In genomic region chr19:3912337-3913204, GRCm38 (mm10) we compare ENCODE assay signal across 8 mouse cellular contexts. TPM values are rescaled to one million over a fixed set of nuclear protein-coding genes. Genes with fewer than 3 reads are reported as not detected.
A peak's percentile ranks its signal among the peaks of the same experiment; 100 is the strongest.
DNase-seq lines count a peak whose midpoint lies in the region; ATAC-seq and TF ChIP-seq lines count a peak whose summit lies in the region.

Ndufs8 (minus strand) TSS chr19:3912774.

- peak within 1 kb of the TSS; percentile 83 for H3K4me3 ChIP-seq in G1E (ENCODE audit: low read depth, low read length)
- H3K4me3 ChIP-seq in forebrain, embryonic 16.5 days (replicated peaks; ENCODE audit: low read length) = peak within 1 kb of the TSS; percentile 75
- peak within 1 kb of the TSS; percentile 67 for H3K4me3 ChIP-seq in layer of hippocampus, adult 2 months
- peak within 1 kb of the TSS; percentile 58 for H3K4me3 ChIP-seq in lung, embryonic 14.5 days (ENCODE audit: low read depth, low read length)
- H3K4me3 ChIP-seq in olfactory bulb, adult 2 months (ENCODE audit: insufficient read depth, low read depth, low read length) = peak within 1 kb of the TSS; percentile 75
- peak within 1 kb of the TSS; percentile 79 for H3K4me3 ChIP-seq in thymus, adult 2 months (ENCODE audit: control insufficient read depth, insufficient read depth, low read length)

- H3K9ac ChIP-seq in forebrain, embryonic 16.5 days (replicated peaks; ENCODE audit: low read depth, low read length) = peak within 1 kb of the TSS; percentile 73
- H3K9ac ChIP-seq in lung, embryonic 14.5 days = peak within 1 kb of the TSS; percentile 58

- peak; percentile 95 for ATAC-seq in G1E (ENCODE audit: extremely low read depth, insufficient number of reproducible peaks, low FRiP score, poor library complexity, severe bottlenecking)
- peak; percentile 99 for ATAC-seq in forebrain, embryonic 16.5 days
- ATAC-seq in lung, embryonic 14.5 days (ENCODE audit: insufficient read depth) = peak; percentile 98

- H3K4me2 ChIP-seq in forebrain, embryonic 16.5 days (ENCODE audit: low read length) = peak within 1 kb of the TSS; percentile 66
- H3K4me2 ChIP-seq in lung, embryonic 14.5 days = peak within 1 kb of the TSS; percentile 79

- whole genome bisulfite sequencing in forebrain, embryonic 16.5 days = under 1% methylated on average over 43 of the region's 43 CpGs
- WGBS in lung, embryonic 14.5 days = 1% methylated on average over 43 of the region's 43 CpGs
- WGBS in olfactory bulb, adult 2 months = under 1% methylated on average over 43 of the region's 43 CpGs
- WGBS in thymus, adult 2 months = 1% methylated on average over 43 of the region's 43 CpGs

- TF ChIP-seq POLR2A in olfactory bulb, adult 2 months (IDR thresholded peaks at IDR 0.05; ENCODE audit: insufficient read depth, low read depth, low read length) = no peak
- peak; percentile 74 for TF ChIP-seq POLR2A in thymus, adult 2 months (IDR thresholded peaks at IDR 0.05; ENCODE audit: control insufficient read depth, extremely low read depth, insufficient read depth, low read length, poor library complexity)

- H3K36me3 ChIP-seq in G1E (replicated peaks) = peaks cover 52% of the 10 kb centered on the region
- no peaks in the 10 kb centered on the region for H3K36me3 ChIP-seq in forebrain, embryonic 16.5 days (ENCODE audit: control insufficient read depth, insufficient read depth)
- peaks cover 37% of the 10 kb centered on the region for H3K36me3 ChIP-seq in lung, embryonic 14.5 days (ENCODE audit: insufficient read depth)
- H3K36me3 ChIP-seq in thymus, adult 2 months (ENCODE audit: control insufficient read depth, insufficient read depth, low read length) = no peaks in the 10 kb centered on the region; the same call in 1 of the 2 replicates

- no peaks in the 10 kb centered on the region for H3K9me3 ChIP-seq in G1E (replicated peaks)
- H3K9me3 ChIP-seq in forebrain, embryonic 16.5 days (ENCODE audit: control insufficient read depth, low read length) = no peaks in the 10 kb centered on the region
- H3K9me3 ChIP-seq in lung, embryonic 14.5 days (ENCODE audit: low read depth, low read length) = no peaks in the 10 kb centered on the region

- peaks cover 53% of the 10 kb centered on the region for H3K4me1 ChIP-seq in G1E (ENCODE audit: insufficient read depth, low read depth, low read length)
- H3K4me1 ChIP-seq in forebrain, embryonic 16.5 days (replicated peaks; ENCODE audit: control insufficient read depth, insufficient read depth, low read length) = peaks cover 16% of the 10 kb centered on the region
- H3K4me1 ChIP-seq in lung, embryonic 14.5 days (ENCODE audit: insufficient read depth) = peaks cover 8% of the 10 kb centered on the region
- peaks cover 12% of the 10 kb centered on the region for H3K4me1 ChIP-seq in olfactory bulb, adult 2 months (ENCODE audit: control insufficient read depth, insufficient read depth, low read length)
- peaks cover 20% of the 10 kb centered on the region for H3K4me1 ChIP-seq in thymus, adult 2 months (replicated peaks; ENCODE audit: control insufficient read depth, insufficient read depth, low read length)

- intact Hi-C loops in heart, postnatal 36 days (cut with DNase I) = loop anchor here (5.0 kb wide), 1 partner anchor 145 kb away; the partner anchor contains the start of gene Kmt5b

- peak; percentile 97 for DNase-seq in G1E (ENCODE audit: low spot score)
- DNase-seq in cerebellum, adult 18-20 months = peak; percentile 89 to 96
- DNase-seq in heart, postnatal 36 days = peak; percentile 87 to 94
- peak; percentile 87 to 97 for DNase-seq in layer of hippocampus, adult 2 months (ENCODE audit: low spot score in 2 of 2)
- DNase-seq in lung, embryonic 14.5 days = peak; percentile 98
- peak; percentile 93 for DNase-seq in thymus, adult 2 months

- TF ChIP-seq CTCF in G1E (IDR thresholded peaks at IDR 0.05; ENCODE audit: low read depth, low read length) = no peak
- peak; percentile 27 for TF ChIP-seq CTCF in layer of hippocampus, adult 2 months (conservative IDR thresholded peaks at IDR 0.05)
- TF ChIP-seq CTCF in lung, embryonic 14.5 days (IDR thresholded peaks at IDR 0.05; ENCODE audit: low read depth) = peak; percentile 26; the same call in 1 of the 2 replicates
- no peak for TF ChIP-seq CTCF in olfactory bulb, adult 2 months (IDR thresholded peaks at IDR 0.05; ENCODE audit: insufficient read depth, low read depth, low read length)
- peak; percentile 44; the same call in 1 of the 2 replicates for TF ChIP-seq CTCF in thymus, adult 2 months (IDR thresholded peaks at IDR 0.05; ENCODE audit: borderline replicate concordance, control insufficient read depth, extremely low read depth, insufficient read depth, low read length, poor library complexity)

- no peaks in the 10 kb centered on the region for H3K27me3 ChIP-seq in G1E (ENCODE audit: insufficient read depth, low read length)
- H3K27me3 ChIP-seq in forebrain, embryonic 16.5 days (replicated peaks; ENCODE audit: control insufficient read depth, insufficient read depth, low read length) = no peaks in the 10 kb centered on the region
- H3K27me3 ChIP-seq in lung, embryonic 14.5 days (ENCODE audit: insufficient read depth, low read length) = no peaks in the 10 kb centered on the region
- H3K27me3 ChIP-seq in thymus, adult 2 months (ENCODE audit: control insufficient read depth, insufficient read depth, low read length) = no peaks in the 10 kb centered on the region

- peak within 1 kb of the TSS; percentile 68 for H3K27ac ChIP-seq in forebrain, embryonic 16.5 days (ENCODE audit: low read length)
- H3K27ac ChIP-seq in layer of hippocampus, adult 2 months = peak within 1 kb of the TSS; percentile 98
- H3K27ac ChIP-seq in lung, embryonic 14.5 days (ENCODE audit: low read depth) = peak within 1 kb of the TSS; percentile 73
- peak within 1 kb of the TSS; percentile 95 for H3K27ac ChIP-seq in olfactory bulb, adult 2 months (ENCODE audit: insufficient read depth, low read depth, low read length)
- H3K27ac ChIP-seq in thymus, adult 2 months (ENCODE audit: control insufficient read depth, insufficient read depth, low read length) = peak within 1 kb of the TSS; percentile 65

RNA-seq across cellular contexts. Expression of gene Ndufs8, which starts in this region (rescaled TPM):
- total RNA-seq in G1E (2014; fragmentation: Nextera tagmentation) (200 and 270 TPM in 2 replicates), G1E (2017) (89.6 and 99.1 TPM in 2 replicates)
- polyA plus RNA-seq in G1E (2012) = 45.0 and 128 TPM in 2 replicates
- polyA plus RNA-seq in forebrain, embryonic 16.5 days (2015; fragmentation: Nextera tagmentation; extraction: Ambion mirVana) = 186 and 207 TPM in 2 replicates
- 100 to 1,000 TPM; 508 to 532 TPM for total RNA-seq in heart, postnatal 36 days (2021)
- 100 to 1,000 TPM; 125 to 142 TPM for total RNA-seq in layer of hippocampus, adult 2 months (2021)
- 326 and 335 TPM in 2 replicates for polyA plus RNA-seq in lung, embryonic 14.5 days (2014; fragmentation: Nextera tagmentation; extraction: Ambion mirVana)
- not detected in 2 replicates for polyA plus RNA-seq in olfactory bulb, adult 2 months (2012; ENCODE audit: insufficient read depth, insufficient read length, low replicate concordance, missing spikeins)
- polyA plus RNA-seq in thymus, adult 2 months (2012; rRNA removed) = 287 and 340 TPM in 2 replicates

Comparison
In these comparisons a context has a peak if more than half of its experiments do, and no peak if none do; other contexts are left out.
1. Peak in every context shown above with its lines: DNase-seq, ATAC-seq, H3K4me3 ChIP-seq and H3K27ac ChIP-seq.
2. RNA of gene Ndufs8 (polyA plus RNA-seq): 287 to 340 TPM in thymus, adult 2 months, 326 to 335 TPM in lung, embryonic 14.5 days, 186 to 207 TPM in forebrain, embryonic 16.5 days and 45.0 to 128 TPM in G1E; not detected in olfactory bulb, adult 2 months; every median in the first group is over 10 times any median in the second.
3. CTCF ChIP-seq: peak in layer of hippocampus, adult 2 months (single experiment), lung, embryonic 14.5 days (single experiment) and thymus, adult 2 months (single experiment); none in G1E (single experiment) and olfactory bulb, adult 2 months (single experiment).